Mouse (Mus musculus): ENCODE measurements around the gene Zscan22. TPM values are rescaled to one million over a fixed set of nuclear protein-coding genes. Genes with fewer than 3 reads are reported as not detected.
"Not testable (repeated sequence)": the region's sequence is repeated elsewhere in the genome, so short reads cannot be mapped to it uniquely, and the experiment has no call there.

The Zscan22 gene
- 10 to 100 TPM; 15.7 to 16.2 TPM for total RNA-seq (2021)
- long read RNA-seq, experiment 1, transcript Zscan22-203 (2 exons, 2,087 nt) = major isoform, 9 of 23 reads
- long read RNA-seq, experiment 1, transcript Zscan22-202 (2 exons, 2,995 nt) = minor isoform, 6 of 23 reads
- long read RNA-seq, experiment 1, partial matches to known transcripts = 4 of 23 reads
- long read RNA-seq, experiment 1, other reads (novel, unspliced or antisense) = 3 of 23 reads
- long read RNA-seq, experiment 2, partial matches to known transcripts = 0 of 7 reads
- long read RNA-seq, experiment 2, other reads (novel, unspliced or antisense) = 2 of 7 reads

DNA sequence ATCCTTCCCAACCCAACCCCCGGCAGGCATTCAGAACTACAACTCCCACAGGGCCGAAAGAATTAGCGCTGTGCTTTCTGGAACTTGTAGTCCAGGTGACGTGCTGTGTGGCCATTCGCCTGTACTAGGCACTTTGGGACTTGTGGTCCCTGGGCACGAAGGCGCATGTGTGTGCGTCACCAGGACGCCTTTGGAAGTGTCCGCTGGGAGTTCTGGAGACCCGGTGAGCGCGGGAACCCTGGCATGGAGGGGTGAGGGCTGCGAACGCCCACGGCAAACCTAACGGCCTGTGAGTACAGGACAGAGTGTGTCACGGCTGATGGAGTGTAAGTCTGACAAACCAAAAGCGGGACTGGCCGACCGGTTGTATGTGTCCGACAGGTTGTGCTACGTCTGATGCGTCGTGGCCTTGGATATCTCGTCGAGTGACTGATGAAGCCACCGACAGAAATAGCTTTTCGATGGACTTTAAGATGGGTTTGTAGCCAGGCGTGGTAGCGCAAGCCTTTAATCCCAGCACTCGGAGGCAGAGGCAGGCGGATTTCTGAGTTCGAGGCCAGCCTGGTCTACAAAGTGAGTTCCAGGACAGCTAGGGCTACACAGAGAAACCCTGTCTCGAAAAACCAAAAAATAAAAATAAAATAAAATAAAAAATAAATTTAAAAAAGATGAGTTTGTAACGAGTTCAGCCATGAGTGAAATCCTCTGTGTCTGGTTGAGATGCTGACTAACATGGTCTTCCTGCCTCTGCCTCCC lies at the start of gene Zscan22:
Gene Zscan22, plus strand, starts transcription at position 161 of the 756 bp plus-strand sequence.
- DNase-seq (ENCODE audit: low spot score in 2 of 2) = peak; percentile 94 to 96

DNA sequence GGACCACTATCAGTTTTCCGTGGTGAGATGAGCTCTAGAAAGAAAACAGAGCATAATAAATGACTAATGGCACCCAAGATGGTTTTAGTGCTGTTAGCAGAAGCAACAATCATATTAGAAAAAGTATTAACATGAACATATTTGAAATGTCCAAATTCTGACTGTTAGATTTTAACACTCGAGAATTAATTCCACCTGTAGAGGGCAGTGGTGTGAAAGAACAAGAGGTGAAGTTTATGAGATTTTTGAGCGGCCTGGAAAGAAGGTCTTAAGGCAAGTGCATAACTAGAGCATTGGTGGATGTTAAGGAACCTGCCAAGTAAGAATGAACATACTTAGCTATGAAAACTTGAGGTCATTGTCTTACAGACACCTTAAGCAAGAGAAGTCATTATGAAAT lies 23.3 kb upstream of the Zscan22 start:
- no peak for DNase-seq (ENCODE audit: low spot score in 2 of 2)

DNA sequence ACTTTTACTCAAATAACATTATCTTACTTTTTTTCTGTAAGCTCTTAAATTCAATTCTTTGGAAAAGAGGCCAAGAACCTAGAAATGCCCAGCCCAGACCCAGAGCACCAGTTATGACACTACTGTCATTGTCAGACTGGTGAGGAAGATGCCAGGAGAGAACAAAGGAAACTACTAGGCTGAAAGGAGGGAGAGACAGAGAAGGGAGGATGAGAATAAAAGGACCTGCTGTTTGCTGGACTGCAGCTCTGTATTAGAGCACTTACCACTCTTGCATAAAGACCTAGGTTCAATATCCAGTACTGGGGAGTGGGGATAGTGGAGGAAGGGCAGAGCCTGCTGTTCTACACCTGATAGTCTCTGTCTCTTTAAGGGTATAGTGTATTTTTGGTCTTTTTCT lies 17.6 kb upstream of the Zscan22 start:
- DNase-seq (ENCODE audit: low spot score in 2 of 2) = no peak

DNA sequence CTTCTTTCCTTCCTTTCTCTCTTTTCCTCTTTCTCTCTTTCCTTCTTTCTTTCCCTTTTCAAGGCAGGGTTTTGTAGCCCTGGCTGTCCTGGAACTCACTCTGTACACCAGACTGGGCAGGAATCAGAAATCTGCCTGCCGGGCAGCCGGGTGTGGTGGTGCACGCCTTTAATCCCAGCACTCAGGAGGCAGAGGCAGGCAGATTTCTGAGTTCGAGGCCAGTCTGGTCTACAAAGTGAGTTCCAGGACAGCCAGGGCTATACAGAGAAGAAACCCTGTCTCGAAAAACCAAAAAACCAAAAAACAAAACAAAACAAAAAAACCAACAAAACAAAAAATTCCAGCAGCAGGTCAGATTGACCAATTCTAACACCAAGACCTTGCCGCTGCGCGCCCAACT lies 17.1 kb upstream of the Zscan22 start:
- not testable (repeated sequence) for DNase-seq (ENCODE audit: low spot score in 2 of 2)

DNA sequence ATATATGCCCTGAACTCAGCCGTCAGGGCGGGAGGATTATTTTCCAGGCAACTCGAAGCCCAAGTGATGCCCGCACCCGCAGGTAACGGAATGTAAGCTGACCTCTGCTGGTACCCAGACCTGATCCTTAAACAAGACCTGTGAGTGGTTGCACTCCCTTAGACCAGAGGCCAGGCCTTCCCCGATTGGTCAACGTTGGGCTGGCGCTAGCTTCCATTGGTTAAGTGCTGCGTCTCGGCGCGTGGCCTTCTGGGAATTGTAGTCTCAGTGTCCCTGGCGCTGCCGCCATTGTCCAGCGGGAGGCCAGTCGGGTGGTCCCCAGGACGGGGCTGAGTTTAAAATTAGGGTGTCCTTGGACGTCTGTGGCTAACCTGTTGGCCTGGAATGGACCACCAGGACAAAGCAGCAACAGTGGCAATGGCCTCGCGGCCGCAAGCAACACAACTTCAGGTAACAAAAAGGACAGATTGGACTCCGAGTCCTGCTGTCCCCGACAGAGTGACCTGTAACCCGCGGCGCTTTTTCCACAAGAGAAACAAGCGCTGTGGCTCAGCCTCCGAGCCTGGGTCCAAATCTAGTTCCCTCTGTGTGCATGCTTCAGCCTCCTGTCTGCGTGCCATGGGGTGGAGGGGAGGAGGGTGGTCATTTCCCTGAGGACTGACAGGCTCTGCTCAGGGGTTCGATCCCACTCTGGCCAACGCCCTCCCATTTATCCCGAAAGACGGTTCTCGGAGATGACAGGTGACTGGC lies 16.5 kb upstream of the Zscan22 start, which contains the start of gene Zfp128:
Gene Zfp128, plus strand, starts transcription at position 267 of the 750 bp plus-strand sequence.
- peak; percentile 96 to 97 for DNase-seq (ENCODE audit: low spot score in 2 of 2)

DNA sequence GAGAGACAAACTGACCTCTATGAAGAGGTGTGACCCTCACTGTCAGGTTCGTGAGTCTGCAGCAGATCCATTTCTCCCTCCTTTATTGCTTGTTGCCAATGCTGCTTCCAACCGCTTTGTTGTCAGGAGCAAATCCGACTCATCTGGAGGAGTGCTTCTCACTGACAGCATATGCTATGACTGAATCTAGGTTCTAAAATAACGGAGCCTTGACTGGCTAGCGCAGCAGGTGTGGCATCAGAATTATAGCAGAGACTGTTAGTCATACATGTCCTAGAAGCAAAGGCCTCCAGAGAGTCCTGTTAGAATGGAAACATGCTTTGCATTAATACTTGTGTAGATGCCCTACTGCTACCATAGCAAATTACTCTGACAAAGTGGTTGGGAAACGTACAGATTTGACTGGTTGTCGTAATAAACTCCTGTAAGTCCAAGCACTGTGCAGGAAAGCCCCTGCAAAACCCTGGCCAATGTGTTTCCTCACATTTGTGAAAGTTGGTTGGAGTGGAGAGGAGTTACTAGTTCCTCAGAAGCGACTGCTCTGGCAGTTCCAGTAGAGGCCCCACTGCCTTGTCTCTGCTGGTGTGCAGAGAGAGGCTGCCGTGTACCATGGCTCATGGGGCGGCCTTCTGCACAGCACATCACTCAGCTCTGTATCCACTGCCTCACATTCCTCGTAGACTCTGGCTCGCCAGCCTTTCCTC lies 10.9 kb upstream of the Zscan22 start:
- DNase-seq (ENCODE audit: low spot score in 2 of 2) = no peak

DNA sequence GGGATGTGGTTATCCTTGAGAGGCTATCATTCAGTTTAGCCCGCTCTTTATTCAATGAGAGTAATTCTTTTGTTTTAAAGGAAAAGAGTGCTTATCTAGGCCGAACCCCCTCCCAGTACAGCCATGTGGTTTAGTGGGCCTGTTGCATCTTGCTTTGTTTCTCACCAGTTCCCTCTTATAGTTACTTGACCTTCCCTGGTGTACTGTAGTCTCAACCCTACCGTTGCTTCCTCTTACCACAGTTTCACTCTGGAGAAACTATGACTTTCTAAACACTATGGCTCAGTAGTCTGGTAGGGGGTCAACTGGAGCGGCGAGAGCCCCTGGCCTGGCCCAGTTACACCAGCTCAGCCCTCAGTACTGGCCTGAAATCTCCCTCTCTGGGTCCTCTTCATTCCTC lies 10.0 kb upstream of the Zscan22 start:
- no peak for DNase-seq (ENCODE audit: low spot score in 2 of 2)

DNA sequence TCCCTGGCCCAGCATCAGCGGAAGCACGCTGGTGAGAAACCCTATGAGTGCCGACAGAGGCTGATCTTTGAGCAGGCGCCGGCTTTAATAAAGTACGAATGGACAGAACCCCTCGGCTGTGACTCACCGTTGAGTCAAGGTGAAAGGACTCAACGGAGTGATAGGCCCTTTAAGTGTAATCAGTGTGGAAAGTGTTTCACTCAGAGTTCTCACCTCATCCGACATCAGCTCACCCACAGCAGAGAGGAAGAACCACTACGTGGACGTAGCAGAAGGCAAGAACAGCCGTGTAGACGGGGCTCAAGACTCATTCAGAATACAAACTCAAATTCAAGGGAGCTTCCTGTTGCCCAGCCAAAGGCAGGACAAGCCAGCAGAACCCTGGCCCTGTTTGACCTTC lies 6.7 kb upstream of the Zscan22 start:
- DNase-seq (ENCODE audit: low spot score in 2 of 2) = no peak

DNA sequence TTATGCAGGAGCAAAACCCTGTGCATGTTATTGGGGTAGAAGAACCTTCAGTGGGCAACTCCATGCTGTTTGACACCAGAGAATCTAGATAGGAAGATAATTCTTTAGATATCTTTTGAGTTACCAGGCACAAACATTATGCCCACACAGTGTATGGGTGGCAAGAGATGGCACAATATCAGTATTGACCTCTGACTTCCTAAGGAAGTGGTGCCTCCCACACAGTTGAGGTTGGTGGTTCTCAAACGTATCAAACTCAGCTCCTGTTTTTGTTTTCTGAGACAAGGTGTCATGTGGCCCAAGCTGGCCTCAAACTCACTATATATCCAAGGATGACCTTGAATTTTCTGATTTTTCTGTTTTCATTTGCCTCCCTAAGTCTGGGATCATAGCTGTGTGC lies 6.3 kb upstream of the Zscan22 start:
- DNase-seq (ENCODE audit: low spot score in 2 of 2) = no peak

DNA sequence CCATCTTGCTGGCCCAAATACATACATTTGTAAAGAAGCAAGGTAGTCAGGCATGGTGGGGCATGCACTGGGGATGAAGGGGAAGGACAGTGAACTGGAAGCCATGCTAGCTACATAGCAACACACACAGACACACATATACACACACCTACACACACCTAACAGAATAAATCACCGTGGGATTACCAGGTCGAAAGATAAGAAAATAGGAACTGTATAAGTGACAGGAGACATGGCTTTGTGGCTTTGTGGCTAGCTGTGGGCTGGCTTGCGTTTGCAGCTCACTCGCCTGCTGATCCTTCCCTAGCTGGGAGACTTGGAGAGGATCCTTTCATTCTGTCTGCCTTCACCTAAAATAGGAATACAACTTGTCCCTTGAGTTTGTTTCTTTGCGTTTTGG lies 3.9 kb downstream of the Zscan22 start:
- DNase-seq (ENCODE audit: low spot score in 2 of 2) = no peak

DNA sequence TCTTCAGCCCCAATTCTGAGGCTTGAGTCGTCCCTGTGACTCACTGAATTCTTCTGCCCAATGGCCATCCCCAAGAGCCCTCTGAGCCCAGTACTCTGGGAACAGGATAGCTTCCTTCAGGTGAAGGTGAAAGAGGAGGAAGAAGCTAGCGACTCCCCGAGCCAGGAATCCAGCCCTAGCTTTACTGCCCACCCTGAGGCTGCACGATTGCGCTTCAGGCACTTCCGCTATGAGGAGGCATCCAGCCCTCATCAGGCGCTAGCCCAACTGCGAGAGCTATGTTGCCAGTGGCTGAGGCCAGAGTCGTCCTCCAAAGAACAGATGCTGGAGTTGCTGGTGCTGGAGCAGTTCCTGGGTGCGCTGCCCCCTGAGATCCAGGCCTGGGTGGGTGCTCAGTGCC lies 6.0 kb downstream of the Zscan22 start:
- no peak for DNase-seq (ENCODE audit: low spot score in 2 of 2)

DNA sequence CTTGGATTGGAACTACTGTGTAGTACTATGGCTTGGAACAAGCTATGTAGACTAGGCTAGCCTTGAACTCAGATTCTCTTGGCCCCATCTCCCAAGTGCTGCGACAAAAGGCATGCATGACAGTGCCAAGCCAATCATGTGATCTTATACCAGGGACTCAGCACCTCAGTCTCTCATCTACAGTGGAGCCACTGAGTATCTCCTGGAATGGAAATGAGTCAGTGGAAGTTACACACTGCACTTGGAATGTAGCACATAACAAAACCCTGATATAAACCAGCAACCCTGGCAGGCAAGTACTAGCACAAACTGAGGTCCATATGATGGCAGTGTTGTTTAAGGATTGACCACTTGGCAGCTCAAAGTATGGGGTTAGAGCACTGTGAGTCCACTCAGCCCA lies 7.5 kb downstream of the Zscan22 start:
- DNase-seq (ENCODE audit: low spot score in 2 of 2) = no peak

DNA sequence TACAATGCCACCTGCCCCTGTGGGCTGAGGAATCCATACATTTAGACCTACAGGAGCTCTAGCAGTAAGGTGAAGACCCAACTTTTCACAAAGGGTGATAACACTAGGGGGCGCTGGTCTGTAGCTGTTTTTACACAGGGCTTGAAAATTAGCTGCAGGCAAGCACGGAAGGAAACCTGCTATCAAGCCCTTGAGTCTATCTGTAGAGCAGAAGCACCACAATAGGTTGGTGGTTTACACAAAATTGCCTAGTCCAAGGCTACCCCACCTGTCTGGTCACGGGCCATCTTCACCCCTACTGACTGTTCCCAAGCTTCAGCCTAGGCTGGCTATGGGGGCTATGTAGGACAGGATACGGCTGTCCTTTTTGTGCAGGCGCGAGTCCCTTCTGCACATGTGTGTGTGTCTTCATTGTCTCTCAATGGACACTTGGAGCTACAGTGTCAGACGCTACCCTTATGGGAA lies 11.9 kb downstream of the Zscan22 start:
- DNase-seq (ENCODE audit: low spot score in 2 of 2) = peak; percentile 72 to 87

DNA sequence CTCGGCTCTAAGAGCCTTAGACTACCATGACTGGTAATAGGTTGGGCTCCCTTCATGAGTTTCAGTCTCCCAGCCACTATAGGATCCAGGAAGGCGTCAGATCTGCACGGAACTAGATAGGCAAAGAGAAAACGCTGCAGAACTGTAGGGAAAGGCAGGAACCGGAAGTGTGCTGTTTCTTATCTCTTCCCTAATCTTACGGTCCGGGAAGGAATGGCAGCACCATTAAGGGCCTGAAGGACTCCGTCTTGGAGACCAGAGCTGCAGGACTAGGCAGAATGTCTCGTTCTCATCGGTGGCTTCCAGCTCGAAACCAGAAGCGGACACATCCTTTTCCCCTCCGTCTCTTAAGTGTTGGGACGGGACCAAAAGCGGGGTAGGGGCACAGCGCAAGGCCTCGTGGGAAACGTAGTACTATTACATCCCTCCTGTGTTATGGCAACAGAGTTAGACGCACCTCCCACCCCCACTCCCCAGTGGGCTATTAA lies 12.6 kb downstream of the Zscan22 start:
- peak; percentile 58 to 65 for DNase-seq (ENCODE audit: low spot score in 2 of 2)

DNA sequence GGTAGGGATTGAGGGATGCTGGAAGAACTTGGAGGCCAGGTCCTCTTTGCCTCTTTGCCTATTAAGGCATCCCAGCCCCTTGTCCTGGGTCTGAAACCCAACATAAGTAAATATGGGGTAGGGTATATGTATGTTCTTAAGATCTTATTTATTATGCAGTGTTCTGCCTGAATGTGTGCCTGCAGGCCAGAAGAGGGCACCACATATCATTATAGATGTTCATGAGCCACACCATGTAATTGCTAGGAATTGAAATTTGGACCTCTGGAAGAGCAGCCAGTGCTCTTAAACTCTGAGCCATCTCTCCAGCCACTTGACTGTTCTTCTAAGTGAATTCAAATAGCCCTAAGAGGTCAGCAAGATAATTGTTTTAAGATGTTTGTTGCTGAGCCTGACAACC lies 15.9 kb downstream of the Zscan22 start:
- no peak for DNase-seq (ENCODE audit: low spot score in 2 of 2)

DNA sequence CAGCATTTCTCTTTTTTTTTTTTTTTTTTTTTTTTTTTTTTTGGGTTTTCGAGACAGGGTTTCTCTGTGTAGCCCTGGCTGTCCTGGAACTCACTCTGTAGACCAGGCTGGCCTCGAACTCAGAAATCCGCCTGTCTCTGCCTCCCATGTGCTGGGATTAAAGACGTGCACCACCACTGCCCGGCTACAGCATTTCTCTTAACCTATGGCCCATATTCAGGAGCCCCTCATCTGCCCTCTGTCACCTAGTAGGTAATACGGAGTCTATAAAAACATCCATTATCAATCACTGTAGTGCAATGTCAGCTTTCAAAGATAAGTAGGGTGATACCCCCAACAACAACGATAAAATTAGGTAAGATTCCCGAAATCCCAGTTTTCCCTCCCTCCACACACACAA lies 22.9 kb downstream of the Zscan22 start:
- DNase-seq (ENCODE audit: low spot score in 2 of 2) = not testable (repeated sequence)

DNA sequence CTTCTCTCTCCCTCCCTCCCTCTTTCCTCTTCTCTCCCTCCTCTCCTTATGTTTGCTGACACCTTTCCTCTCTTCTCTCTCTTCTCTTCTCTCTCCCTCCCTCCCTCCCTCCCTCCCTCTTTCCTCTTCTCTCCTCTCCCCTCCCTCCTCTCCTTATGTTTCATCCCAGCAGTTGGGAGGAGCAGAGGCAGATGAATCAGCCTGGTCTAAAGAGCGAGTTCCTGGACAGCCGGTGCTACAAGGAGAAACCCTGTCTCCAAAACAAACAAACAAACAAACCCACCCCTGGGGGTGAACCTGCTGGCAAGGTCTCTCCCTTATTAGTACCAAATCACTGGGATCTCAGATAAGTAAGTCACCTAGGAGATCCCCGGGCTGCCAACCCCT lies 23.7 kb downstream of the Zscan22 start:
- DNase-seq (ENCODE audit: low spot score in 2 of 2) = no peak

DNA sequence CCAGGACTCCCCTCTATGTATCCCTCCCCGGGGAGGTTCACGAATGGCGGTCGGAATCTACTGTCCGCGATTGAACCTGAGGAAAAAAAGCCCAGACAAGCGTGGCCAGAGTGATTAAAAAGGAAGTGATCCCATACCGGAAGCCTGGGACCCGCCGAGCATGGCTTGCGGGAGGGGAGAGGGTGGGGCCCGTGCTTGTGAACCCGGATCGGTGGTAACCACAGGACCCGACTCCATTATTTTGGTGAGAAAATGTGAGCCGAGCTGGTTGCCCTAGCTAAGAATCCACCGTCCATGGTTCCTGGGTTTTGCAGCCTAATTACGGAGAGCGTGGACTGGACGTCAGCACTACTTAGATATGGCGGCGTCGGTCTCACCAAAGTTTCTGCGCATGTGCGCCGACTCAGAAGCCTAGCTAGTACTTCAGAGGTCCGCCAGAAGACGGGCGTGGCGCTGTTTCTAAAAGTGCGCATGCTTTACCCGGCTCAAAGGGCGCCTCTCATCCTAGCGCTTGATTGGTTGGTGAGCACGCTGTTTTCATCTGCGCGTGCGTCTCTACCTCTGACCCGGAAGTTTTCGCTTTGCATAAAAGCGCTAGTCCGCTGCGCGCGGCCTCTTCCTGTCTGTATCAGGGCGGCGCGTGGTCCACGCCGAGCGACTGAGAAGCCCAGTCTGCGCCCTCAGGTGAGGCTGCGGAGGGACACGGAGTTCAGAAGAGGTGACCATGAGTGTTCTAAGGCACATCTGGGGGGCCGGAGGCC lies 24.3 kb downstream of the Zscan22 start, which contains the start of gene Rps5:
Gene Rps5, plus strand, starts transcription at position 586 of the 761 bp plus-strand sequence.
- DNase-seq (ENCODE audit: low spot score in 2 of 2) = peak; percentile 98 to 99

DNA sequence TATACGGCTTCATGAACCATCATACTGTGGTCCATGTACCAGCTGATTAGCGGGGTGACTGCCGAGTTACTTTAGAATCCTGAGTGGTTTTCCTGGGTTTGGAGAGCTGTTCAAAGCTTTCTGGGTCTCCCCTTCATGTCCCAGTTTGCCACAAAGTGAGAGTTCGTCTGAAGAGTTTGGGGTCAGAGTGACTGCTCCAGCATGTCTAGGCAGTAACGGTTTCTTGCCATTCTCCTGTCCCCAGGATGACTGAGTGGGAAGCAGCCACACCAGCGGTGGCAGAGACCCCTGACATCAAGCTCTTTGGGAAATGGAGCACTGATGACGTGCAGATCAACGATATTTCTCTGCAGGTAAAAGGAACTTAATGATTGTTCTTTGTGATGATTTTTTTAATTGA lies 25.1 kb downstream of the Zscan22 start:
- no peak for DNase-seq (ENCODE audit: low spot score in 2 of 2)

DNA sequence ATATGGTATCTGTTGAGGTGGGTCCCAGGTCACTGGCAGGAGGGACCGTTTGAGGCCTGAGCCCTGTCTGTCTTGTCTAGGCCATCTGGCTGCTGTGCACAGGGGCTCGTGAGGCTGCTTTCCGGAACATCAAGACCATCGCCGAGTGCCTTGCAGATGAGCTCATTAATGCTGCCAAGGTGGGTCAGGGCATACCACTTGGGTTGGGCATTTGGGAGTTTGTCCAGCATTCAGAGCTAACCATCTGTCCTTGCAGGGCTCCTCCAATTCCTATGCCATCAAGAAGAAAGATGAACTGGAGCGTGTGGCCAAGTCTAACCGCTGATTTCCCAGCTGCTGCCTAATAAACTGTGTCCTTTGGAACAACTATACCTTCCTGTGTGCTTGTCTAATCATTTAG lies 28.7 kb downstream of the Zscan22 start:
- DNase-seq (ENCODE audit: low spot score in 2 of 2) = no peak
